Mouse (Mus musculus) kidney, embryonic 15.5 days (tissue): ENCODE data around the gene Btbd11. TPM values are rescaled to one million over a fixed set of nuclear protein-coding genes. Genes with fewer than 3 reads are reported as not detected.
A peak's percentile ranks its signal among the peaks of the same experiment; 100 is the strongest.

Experiments
- ATAC-seq: fragments of 200-750 bp; cut with Nextera tagmentation; replicated peaks from 2 replicates; pipeline ENCODE4 v1.8.0; 2017; ENCODE audit warnings: moderate TSS enrichment; ENCODE audit not compliant: low FRiP score
- H3K27ac ChIP-seq: fragments of 300-500 bp; sonication (generic); 2 replicates; pipeline ENCODE4 v1.5.1; 2015; ENCODE audit warnings: mild to moderate bottlenecking, inconsistent platforms
- H3K27me3 ChIP-seq: fragments of 300-500 bp; sonication (generic); 2 replicates; pipeline ENCODE4 v1.6.1; 2015; ENCODE audit warnings: inconsistent platforms
- H3K36me3 ChIP-seq: fragments of 300-500 bp; sonication (generic); 2 replicates; pipeline ENCODE4 v1.6.1; 2015; ENCODE audit warnings: inconsistent platforms
- H3K4me1 ChIP-seq: fragments of 300-500 bp; sonication (generic); 2 replicates; pipeline ENCODE4 v1.6.1; 2015; ENCODE audit warnings: inconsistent platforms
- H3K4me2 ChIP-seq: fragments of 300-500 bp; sonication (generic); 2 replicates; pipeline ENCODE4 v1.6.1; 2015; ENCODE audit warnings: moderate library complexity, mild to moderate bottlenecking, inconsistent platforms
- H3K4me3 ChIP-seq: fragments of 300-500 bp; sonication (generic); replicated peaks from 2 replicates; pipeline ENCODE4 v1.5.1; 2015; ENCODE audit warnings: mild to moderate bottlenecking, inconsistent platforms
- H3K9ac ChIP-seq: fragments of 300-500 bp; sonication (generic); 2 replicates; pipeline ENCODE4 v1.6.1; 2015; ENCODE audit warnings: mild to moderate bottlenecking, inconsistent platforms
- H3K9me3 ChIP-seq: fragments of 300-500 bp; sonication (generic); replicated peaks from 2 replicates; pipeline ENCODE4 v1.6.1; 2016; ENCODE audit warnings: inconsistent platforms
- WGBS: fragments of 180-500 bp; shearing (Covaris S2); methylation state at CpG from one replicate; pipeline ENCODE4 v1.1.7; 2015; ENCODE audit warnings: mixed read lengths; 5-methylcytosine and 5-hydroxymethylcytosine counted together
- polyA plus RNA-seq: library from polyadenylated mRNA; unstranded; fragments of >200 nt; fragmentation: Nextera tagmentation; extraction: Ambion mirVana; gene quantifications from 2 replicates; pipeline ENCODE4 v1.2.1, GENCODE M21; 2015

The Btbd11 gene
- polyA plus RNA-seq, 1 experiment from 2014 or later = 12.2 TPM

DNA sequence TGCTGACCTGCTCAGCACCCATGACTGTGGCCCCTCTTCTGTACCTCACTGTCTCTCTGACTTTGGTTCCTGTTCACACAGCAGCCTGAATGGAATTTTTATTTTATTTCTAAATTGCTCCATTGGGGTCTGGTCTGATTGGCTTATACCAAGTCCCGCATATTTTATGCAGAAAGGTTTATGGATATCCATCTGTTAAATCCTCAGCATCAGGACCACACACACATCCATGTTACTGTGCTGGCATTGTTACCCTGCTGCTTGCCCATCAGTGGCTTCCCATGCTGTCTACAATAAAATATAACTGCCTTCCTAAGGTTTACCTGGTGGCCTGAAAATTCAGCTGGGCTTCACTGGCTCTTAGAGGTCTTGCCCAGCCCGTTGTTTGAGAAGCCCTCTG lies 106.0 kb downstream of the Btbd11 start:
- no peak overlapping the region for H3K27ac ChIP-seq
- H3K36me3 ChIP-seq = no peaks in the 10 kb centered on the region
- ATAC-seq = no peak
- H3K4me2 ChIP-seq = no peak overlapping the region
- no peaks in the 10 kb centered on the region; the same call in 1 of the 2 replicates for H3K9me3 ChIP-seq
- H3K4me1 ChIP-seq = peaks cover 18% of the 10 kb centered on the region; the same call in 1 of the 2 replicates
- peaks cover 4% of the 10 kb centered on the region; the same call in 1 of the 2 replicates for H3K27me3 ChIP-seq
- WGBS = 82% methylated on average over 2 of the region's 2 CpGs
- no peak overlapping the region for H3K4me3 ChIP-seq
- H3K9ac ChIP-seq = no peak overlapping the region

DNA sequence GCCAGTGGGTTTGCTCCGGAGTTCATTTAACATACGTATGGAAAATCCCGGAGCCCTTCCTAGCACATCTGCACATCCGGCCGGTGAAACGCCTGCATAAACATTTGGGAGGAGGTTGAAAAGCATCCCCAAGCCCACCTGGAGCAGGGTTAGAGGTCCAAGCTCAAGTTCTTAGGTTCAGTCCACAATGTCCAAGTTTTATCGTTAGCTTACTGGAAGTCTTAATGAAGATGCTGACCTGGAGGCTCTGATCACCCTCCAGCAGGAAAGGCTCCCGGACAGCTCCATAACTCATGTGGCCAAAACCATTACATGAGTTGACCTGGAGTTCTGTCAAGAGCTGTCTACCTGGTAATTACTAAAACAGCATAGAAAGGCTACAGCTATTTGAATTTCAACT lies 109.7 kb downstream of the Btbd11 start:
- H3K4me1 ChIP-seq = peaks cover 20% of the 10 kb centered on the region
- H3K27me3 ChIP-seq = peaks cover 4% of the 10 kb centered on the region; the same call in 1 of the 2 replicates
- peak; percentile 27; the same call in 1 of the 2 replicates for ATAC-seq
- H3K4me2 ChIP-seq = no peak overlapping the region
- no peak overlapping the region for H3K4me3 ChIP-seq
- 31% methylated on average over 8 of the region's 8 CpGs for WGBS
- no peak overlapping the region for H3K9ac ChIP-seq
- peak overlapping the region; percentile 45; the same call in 1 of the 2 replicates for H3K27ac ChIP-seq
- H3K36me3 ChIP-seq = no peaks in the 10 kb centered on the region
- no peaks in the 10 kb centered on the region for H3K9me3 ChIP-seq

DNA sequence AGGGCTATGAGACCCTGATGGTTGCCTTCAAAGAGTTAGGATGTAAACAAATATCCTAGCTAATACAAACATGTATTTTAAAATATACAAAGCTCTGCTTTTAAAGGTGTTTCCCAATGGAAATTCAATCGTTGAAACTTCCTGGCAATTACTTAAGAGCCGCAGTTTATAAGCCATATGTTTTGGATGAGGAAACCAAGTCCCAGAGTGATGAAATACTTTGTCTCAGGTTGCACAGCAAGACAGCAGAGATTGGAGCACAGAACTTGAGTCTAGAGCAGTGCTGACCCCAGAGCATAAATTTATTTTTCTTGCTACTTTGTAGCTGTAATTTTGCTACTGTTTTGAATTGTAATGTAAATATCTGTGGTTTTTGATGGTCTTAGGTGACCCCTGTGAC lies 110.4 kb downstream of the Btbd11 start:
- H3K4me1 ChIP-seq = peaks cover 23% of the 10 kb centered on the region
- no peak overlapping the region for H3K4me3 ChIP-seq
- no peak for ATAC-seq
- H3K27me3 ChIP-seq = peaks cover 4% of the 10 kb centered on the region; the same call in 1 of the 2 replicates
- H3K4me2 ChIP-seq = no peak overlapping the region
- no peaks in the 10 kb centered on the region for H3K36me3 ChIP-seq
- no peaks in the 10 kb centered on the region for H3K9me3 ChIP-seq
- H3K27ac ChIP-seq = peak overlapping the region; percentile 45; the same call in 1 of the 2 replicates
- WGBS = 29% methylated on average over 2 of the region's 2 CpGs
- no peak overlapping the region for H3K9ac ChIP-seq

DNA sequence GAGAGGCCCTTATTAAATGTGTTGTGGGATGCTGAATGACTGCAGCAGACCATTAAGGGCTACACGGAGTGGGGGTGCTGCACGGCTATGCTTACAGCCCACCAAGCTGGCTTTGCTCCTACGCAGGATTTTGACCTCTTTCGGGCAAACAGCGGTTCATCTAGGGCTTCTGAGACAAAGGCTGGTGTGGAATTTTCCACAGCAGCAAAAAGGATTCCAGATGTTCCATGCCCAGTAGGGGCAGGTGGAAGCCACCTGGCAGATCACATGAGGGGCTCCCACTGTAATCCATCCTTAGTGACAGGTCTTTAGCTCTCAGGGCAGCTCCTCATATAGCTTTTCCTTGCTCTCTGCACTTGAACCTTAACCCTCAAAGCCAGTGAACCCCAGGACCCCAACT lies 111.3 kb downstream of the Btbd11 start:
- peaks cover 29% of the 10 kb centered on the region for H3K4me1 ChIP-seq
- 39% methylated on average over 5 of the region's 5 CpGs for WGBS

DNA sequence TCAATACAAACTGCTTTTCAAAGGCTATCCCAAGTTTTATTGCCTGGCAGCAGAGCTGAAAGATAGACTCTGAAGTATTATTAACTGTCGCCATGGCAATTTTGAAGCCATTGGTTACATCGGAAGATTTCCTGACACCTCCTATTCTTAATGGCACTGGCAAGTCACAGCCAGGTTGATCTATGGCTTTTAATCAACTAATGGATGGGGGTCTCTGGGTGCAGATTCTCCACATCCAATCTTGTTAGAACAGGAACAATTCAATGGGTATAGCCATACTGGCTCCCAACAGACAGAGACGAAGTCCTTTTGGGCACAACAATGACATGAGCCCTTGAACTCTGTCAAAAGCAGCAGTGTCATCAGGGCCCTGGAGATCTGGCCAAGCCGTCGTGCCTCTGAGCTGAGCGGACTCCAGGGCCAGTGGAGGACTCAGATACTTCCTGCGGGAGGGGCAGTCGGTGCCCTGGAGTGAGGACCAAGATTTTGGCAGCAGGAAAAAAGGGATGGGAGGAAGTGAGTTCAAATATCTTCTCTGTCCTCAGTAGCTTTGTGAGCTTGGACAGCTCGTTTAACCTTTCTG lies 114.0 kb downstream of the Btbd11 start:
- peaks cover 20% of the 10 kb centered on the region for H3K4me1 ChIP-seq
- ATAC-seq = no peak

More for the DNA sequence above, 111.3 kb downstream of the Btbd11 start:
- H3K9ac ChIP-seq = no peak overlapping the region
- H3K27me3 ChIP-seq = no peaks in the 10 kb centered on the region
- no peak overlapping the region for H3K4me2 ChIP-seq
- H3K4me3 ChIP-seq = no peak overlapping the region
- H3K9me3 ChIP-seq = no peaks in the 10 kb centered on the region
- H3K27ac ChIP-seq = 0 out of 2 replicates have a peak overlapping the region, but pooled peaks have one; percentile 45
- 0 out of 2 replicates have a peak, but pooled peaks have one; percentile 54 for ATAC-seq
- H3K36me3 ChIP-seq = no peaks in the 10 kb centered on the region

DNA sequence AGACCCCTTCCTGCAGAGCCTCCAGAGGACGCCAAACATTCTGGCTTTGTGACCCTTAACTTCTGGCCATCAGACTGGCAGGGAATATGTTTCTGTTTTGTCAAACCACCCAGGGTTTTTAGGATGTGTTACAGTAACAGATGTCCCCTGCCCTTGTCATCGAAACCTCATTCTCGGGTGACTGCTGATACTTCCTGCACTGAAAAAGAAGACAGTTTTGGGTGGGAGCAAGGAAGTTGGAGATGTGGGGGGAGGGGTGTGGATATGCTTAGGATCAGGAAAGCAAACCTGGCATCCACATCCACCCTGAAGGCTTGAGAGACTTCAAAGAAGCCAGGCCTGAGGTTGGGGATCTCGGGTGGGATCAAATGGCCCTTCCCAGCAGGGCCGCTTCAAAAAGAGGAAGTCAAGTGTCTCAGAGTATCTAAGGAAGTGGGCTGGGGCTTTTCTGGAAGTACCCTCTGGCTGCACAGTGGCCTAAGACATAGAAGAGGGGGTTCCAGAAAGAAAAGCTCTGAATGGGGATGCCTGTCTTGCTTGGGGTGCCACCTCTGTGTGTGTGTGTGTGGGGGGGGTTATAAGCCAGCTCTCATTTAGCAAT lies 115.5 kb downstream of the Btbd11 start:
- peak overlapping the region; percentile 66 for H3K27ac ChIP-seq
- no peak overlapping the region for H3K4me3 ChIP-seq
- H3K9ac ChIP-seq = no peak overlapping the region
- no peak overlapping the region for H3K4me2 ChIP-seq
- WGBS = 39% methylated on average over 5 of the region's 5 CpGs
- H3K27me3 ChIP-seq = no peaks in the 10 kb centered on the region
- no peaks in the 10 kb centered on the region for H3K36me3 ChIP-seq
- H3K9me3 ChIP-seq = no peaks in the 10 kb centered on the region
- peak; percentile 15; the same call in 1 of the 2 replicates for ATAC-seq
- H3K4me1 ChIP-seq = peaks cover 16% of the 10 kb centered on the region

More for the DNA sequence above, 114.0 kb downstream of the Btbd11 start:
- 57% methylated on average over 9 of the region's 9 CpGs for WGBS
- no peaks in the 10 kb centered on the region for H3K9me3 ChIP-seq
- H3K36me3 ChIP-seq = no peaks in the 10 kb centered on the region
- H3K27me3 ChIP-seq = no peaks in the 10 kb centered on the region
- no peak overlapping the region for H3K4me2 ChIP-seq
- peak overlapping the region; percentile 59 for H3K27ac ChIP-seq
- no peak overlapping the region for H3K9ac ChIP-seq
- no peak overlapping the region for H3K4me3 ChIP-seq

DNA sequence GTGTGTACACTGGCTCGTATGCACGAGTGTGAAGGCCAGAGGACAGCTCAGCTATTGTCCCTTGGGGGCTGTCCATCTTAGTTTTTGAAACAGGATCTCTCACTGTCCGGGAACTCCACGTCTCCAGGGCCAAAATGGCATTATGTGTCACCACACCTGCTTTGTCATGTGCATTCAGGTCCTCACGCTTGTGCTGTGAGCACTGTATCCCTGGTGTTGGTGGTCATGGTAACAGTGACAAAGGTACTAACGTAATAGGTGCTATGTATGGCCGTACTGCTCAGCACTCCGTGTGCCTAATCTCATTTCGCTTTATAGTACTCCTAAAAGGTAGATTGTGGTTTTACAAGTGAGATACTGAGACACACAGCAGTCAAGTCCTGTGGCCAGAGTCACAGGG lies 116.0 kb downstream of the Btbd11 start:
- no peak overlapping the region for H3K4me3 ChIP-seq
- WGBS = 56% methylated on average over 9 of the region's 9 CpGs

DNA sequence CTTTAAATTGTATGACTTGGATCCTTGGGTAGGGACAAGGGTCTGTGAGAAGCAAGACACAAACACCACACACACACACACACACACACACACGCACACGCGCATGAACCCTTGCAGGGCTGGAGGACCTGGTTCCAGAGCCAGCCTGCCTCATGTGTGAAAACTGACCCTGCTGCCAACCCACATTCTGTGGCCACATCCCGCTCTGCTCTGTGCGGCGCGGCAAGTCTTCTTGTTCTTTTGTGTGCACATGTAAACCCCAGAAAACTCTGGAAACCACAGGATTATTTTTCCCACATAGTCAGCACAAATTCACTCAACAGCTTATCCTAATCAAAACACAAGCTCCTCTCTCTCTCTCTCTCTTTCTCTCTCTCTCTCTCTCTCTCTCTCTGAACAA lies 116.8 kb downstream of the Btbd11 start:
- 78% methylated on average over 7 of the region's 7 CpGs for WGBS
- Histone ChIP-seq H3K9me3 (no peaks in the 10 kb centered on the region), H3K4me1 (peaks cover 23% of the 10 kb centered on the region), H3K27me3 (no peaks in the 10 kb centered on the region), H3K27ac (0 out of 2 replicates have a peak overlapping the region, but pooled peaks have one; percentile 18), H3K4me3 (no peak overlapping the region), H3K36me3 (no peaks in the 10 kb centered on the region), H3K4me2 (no peak overlapping the region), H3K9ac (no peak overlapping the region)
- no peak for ATAC-seq

More for the DNA sequence above, 116.0 kb downstream of the Btbd11 start:
- ATAC-seq = no peak
- no peak overlapping the region for H3K9ac ChIP-seq
- H3K9me3 ChIP-seq = no peaks in the 10 kb centered on the region
- H3K4me2 ChIP-seq = no peak overlapping the region
- H3K27me3 ChIP-seq = no peaks in the 10 kb centered on the region
- peak overlapping the region; percentile 66; the same call in 1 of the 2 replicates for H3K27ac ChIP-seq
- no peaks in the 10 kb centered on the region for H3K36me3 ChIP-seq
- peaks cover 16% of the 10 kb centered on the region for H3K4me1 ChIP-seq

DNA sequence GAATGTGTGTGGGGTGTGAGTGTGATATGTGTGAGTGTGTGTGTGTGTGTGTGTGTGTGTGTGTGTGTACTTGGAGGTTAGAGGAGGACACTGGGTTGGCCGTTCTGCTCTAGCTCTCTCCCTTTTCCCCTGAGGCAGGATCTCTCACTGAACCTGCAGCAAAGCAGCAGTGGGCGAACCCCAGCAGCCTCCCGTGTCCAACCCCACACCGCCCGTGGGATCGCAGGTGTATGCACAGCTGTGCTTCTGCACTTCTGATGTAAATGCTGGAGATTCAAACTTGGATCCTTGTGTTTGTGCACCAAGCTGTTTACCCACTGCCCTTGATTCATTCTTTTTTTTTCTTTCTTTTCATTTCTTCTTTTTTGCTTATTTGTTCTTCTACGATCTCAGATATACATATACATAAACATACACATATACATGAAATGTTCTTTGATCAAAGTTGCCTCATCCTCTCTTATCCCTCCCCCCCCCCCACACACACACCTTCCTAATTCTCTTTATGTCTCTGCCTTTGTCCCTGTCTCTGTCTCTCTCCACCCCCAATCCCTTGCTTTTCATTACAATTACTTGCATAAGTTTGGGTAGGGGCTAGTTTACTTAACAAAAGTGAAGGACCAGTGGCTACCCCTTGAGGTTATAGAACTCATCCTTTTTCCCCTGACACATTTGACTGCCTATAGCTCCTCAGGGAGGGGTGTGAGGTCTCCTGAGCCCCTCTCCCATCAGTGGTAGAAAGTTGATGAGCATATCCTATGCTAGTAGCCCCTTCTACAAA lies 120.8 kb downstream of the Btbd11 start:
- Histone ChIP-seq H3K27me3 (no peaks in the 10 kb centered on the region), H3K9me3 (no peaks in the 10 kb centered on the region), H3K9ac (no peak overlapping the region), H3K27ac (no peak overlapping the region), H3K4me1 (peaks cover 41% of the 10 kb centered on the region), H3K36me3 (no peaks in the 10 kb centered on the region), H3K4me2 (no peak overlapping the region), H3K4me3 (no peak overlapping the region)
- no peak for ATAC-seq
- whole genome bisulfite sequencing = 60% methylated on average over 6 of the region's 7 CpGs

DNA sequence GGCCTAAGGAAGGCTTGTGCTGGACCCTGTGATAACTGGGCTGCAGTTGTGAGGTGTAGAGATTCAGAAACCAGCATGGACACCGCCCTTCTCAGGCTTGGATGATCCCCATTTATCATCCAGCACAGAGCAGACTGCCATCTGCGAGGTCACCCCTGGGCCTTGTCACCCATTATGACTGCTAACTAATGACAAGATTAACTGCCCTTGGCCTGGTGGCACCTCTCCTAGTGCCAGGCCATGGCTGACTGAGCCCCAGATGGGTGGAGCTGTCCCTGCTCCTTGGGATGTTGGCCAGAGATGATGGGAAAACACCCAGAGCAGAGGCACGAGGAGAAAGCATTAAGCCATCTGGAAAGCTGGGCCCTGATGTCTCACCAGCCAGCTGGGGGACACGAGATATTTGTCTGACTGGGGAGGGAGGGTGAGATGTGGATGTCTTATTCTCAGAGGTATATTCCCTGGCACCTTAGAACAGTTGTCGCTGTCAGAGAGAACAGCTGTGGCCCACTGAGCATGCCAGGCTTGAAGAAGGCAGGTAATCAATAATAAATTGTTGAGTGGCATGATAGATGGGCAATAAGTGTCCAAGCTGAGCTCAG lies 121.7 kb downstream of the Btbd11 start:
- Histone ChIP-seq H3K27me3 (no peaks in the 10 kb centered on the region), H3K9me3 (no peaks in the 10 kb centered on the region), H3K4me1 (peaks cover 36% of the 10 kb centered on the region), H3K4me2 (no peak overlapping the region), H3K4me3 (no peak overlapping the region), H3K27ac (0 out of 2 replicates have a peak overlapping the region, but pooled peaks have one; percentile 10), H3K36me3 (no peaks in the 10 kb centered on the region), H3K9ac (no peak overlapping the region)
- WGBS = 46% methylated on average over 5 of the region's 5 CpGs
- peak; percentile 66 for ATAC-seq

DNA sequence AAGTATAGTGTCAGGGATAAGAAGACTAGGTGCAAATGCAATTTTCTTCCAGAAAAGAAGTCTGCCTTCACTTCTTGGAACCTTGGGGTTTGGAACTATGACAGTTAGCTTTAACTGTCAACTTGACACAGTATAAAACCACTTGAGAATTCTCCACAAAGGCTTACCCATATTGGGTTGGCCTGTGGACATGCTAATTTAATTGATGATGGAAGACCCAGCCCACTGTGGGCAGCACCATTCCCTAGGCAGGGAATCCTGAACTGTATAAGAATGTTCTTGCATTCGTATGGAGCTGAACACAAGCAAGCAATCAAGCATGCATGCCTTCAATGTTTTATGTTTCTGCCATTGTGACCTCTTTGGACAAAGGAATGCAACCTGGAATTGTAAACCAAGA lies 122.4 kb downstream of the Btbd11 start:
- no peak overlapping the region for H3K4me2 ChIP-seq
- no peaks in the 10 kb centered on the region for H3K27me3 ChIP-seq
- no peaks in the 10 kb centered on the region for H3K9me3 ChIP-seq
- H3K27ac ChIP-seq = no peak overlapping the region
- H3K36me3 ChIP-seq = no peaks in the 10 kb centered on the region
- H3K4me1 ChIP-seq = peaks cover 36% of the 10 kb centered on the region
- WGBS = 42% methylated on average over 1 of the region's 1 CpGs
- ATAC-seq = no peak
- H3K4me3 ChIP-seq = no peak overlapping the region
- no peak overlapping the region for H3K9ac ChIP-seq
